Mouse (Mus musculus) skeletal muscle tissue, adult 2 months (tissue): ENCODE data around the gene Atp2c2.
A peak's percentile ranks its signal among the peaks of the same experiment; 100 is the strongest.

ENCODE experiments used
- DNase-seq: peaks from one replicate; pipeline ENCODE4 v3.0.0-alpha.2; 2012; ENCODE audit warnings: low read depth, low spot score

Gene Atp2c2

DNA sequence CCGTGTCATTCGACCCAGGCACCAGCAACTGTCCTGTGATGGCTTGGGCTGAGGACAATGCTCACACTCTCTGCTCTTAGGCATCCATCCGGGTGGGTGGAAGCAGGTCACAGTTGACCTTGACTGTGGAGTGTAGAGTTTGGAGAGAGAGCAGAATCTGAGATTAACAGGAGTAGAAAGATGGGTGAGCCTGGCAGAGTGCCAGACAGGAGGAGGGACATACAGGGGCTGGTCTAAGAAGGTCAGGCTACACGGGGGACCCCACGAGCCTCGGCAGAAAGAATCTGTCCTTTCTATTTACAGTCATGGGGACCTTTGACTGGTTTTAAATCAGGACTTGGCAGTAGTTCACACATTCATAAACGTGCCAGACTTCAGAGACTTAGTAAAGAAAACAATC is 3.2 kb downstream of the Atp2c2 start:
- DNase-seq, result no peak

DNA sequence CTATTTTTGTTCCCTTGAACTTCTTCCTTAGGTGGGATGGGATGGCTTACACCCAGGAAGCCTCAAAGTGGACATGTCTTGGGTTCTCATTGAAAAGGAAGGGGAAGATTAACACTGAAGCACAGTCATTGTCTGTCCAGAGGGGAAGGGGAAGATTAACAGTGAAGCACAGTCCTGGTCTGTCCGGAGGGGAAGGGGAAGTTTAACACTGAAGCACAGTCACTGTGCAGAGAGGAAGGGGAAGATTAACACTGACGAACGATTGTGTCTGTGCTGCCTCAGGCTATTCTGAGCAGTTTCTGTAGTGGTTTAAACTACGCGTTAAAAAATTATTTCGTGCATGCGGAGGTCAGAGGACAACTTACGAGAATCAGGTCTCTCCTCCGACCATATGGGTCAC is 7.3 kb downstream of the Atp2c2 start:
- no peak for DNase-seq

DNA sequence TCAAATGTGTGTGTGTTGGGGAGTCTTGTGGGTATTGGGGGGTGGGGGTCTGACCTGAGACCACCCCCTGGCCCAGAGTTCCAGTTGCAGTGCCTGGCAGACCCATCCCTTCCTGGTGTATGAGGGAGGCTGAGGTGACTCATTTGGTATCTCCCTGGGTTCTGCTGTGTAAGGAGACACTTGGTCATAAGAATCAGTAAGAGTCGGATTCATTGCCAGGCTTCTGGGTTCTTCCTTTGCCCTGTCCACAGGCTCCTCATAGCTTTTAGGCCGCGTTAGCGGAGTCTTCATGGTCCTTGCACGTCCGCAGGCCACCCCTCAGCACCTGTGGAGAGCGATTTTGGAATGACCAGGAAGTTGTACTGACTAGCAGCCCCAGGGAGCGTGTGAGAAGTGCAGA is 8.7 kb downstream of the Atp2c2 start:
- DNase-seq, result no peak

- DNase-seq, result peak; percentile 83
Observed at GRCm38 (mm10) chr8:119708878-119709702, 9.3 kb downstream of the Atp2c2 start.

DNA sequence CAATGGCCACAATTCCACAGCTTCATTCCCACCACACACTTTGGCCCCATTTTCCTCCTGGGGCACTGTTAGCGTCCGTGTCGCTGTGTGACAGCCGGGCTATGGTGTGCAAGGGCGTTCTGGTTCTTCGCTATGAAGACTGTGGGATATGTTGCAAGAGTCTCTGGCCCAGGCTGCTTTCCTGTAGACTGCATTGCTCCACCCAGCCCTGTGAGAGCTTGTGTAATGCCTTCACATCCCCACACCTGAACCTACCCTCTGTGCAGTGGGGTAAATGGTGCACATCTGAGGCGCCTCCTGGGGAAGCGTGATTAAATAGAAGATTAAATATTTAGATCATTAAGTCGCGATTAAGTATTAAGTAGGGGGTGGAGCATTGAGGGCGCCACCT is 9.9 kb downstream of the Atp2c2 start:
- DNase-seq, result no peak

DNA sequence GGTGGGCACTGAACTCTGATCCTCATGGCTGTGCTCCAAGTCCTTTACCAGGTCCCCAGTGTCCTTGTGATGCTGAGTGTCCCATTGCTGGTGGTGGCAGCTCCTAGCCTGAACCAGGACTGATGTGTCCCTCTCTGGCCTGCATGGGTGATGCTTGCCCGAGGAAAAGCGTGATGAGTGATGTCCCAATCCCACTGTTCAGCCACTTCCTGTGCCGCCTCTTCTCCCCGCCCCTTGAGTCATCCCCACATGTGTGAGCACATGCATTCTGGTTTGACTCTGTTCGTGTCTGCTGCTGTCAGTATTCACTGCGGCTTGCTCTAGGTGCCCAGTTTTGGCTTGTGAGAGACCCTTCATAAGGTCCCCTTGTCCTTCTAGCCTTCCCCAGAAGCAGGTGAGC is 12.4 kb downstream of the Atp2c2 start:
- peak; percentile 39 for DNase-seq

GRCm38 (mm10) chr8:119713421-119713820 is 13.6 kb downstream of the Atp2c2 start:
- DNase-seq, result no peak

- DNase-seq, result peak; percentile 56
Observed at GRCm38 (mm10) chr8:119715221-119715620, 15.4 kb downstream of the Atp2c2 start.

DNA sequence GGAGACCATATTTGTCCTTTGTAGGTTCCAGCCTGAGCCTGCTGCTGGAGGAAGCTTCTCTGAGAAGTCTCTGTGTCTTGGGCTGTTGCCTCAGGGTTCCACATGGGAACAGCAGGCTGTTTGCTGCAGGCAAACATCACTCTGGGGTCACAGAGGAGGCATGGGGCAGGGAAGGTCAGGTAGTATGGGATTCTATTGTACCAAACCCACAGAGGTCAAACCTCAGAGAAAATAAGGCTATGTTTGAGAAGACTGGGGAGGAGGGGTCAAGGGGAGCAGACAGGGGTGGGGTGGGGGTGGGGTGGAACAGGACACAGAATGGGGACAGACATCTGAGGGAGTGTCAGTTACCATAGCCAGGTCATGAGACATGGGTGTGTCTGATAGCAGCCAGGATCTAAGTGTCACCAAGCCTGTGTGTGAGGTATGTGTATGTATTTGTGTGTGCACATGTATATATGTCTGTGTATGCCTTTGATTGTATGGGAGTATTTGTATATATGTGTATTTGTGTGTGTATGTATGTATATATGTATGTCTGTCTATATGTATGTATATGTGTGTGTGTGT is 17.0 kb downstream of the Atp2c2 start:
- DNase-seq, result no peak

DNA sequence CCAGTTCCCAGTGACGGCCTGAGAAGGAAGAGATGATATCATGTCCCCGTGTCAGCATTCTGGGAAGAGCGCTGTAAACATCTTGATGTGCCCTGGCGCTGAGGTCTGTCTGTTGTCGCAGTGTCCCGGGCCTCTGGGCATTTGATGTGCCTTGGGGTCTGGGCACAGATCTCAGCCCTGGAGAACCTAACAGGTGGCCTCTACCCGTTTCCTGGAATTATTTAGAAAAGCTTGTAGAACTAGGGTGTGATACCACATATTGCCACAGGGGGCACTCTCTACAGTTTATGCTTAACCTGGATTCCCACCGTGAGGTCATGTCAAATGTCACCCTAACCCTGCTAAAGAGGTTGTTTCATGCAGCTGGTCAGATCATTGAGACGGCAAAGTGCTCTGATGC is 18.0 kb downstream of the Atp2c2 start:
- DNase-seq, result no peak

GRCm38 (mm10) chr8:119719011-119719501 is 19.2 kb downstream of the Atp2c2 start:
- DNase-seq, result no peak

DNA sequence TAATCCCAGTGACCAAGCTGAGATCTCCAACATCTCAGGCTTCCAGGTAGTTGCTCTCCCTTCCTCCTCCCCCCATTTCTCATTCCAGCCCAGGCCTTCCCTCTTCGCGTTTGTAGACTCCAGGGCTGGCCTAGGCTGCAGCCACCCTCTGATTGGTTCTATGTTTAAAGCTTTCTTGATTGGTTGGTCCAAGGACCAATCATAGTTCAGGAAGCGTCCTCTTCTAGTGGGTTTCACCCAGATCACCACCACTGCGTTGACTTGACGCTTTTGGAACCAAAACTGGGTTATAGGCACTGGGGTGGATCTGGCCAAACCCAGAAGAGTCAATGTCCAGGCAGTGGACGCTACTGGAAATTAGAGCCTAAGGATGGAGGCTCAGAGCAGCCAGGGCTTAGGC is 22.5 kb downstream of the Atp2c2 start:
- DNase-seq, result no peak

GRCm38 (mm10) chr8:119723676-119724075 is 23.9 kb downstream of the Atp2c2 start:
- DNase-seq, result no peak

- DNase-seq, result no peak
Observed at GRCm38 (mm10) chr8:119724596-119724995, 24.8 kb downstream of the Atp2c2 start.

DNA sequence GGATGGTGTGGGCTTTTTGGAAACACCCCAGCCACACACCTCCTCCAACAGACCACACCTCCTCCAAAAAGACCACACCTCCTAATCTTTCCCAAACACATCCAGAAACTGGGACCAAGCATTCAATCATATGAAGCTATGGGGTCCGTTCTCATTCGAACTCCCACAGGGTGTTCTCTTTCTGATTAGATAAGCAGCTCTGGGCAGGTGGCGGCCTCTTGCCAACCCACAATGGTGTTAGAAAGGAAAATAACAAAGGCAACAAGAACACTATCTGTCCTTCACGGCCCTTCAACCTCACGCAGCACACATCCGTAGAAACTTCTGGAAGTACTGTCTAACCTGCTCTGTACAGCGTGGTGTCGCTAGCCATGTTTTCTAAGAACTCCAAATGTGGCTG is 27.3 kb downstream of the Atp2c2 start:
- DNase-seq, result no peak

DNA sequence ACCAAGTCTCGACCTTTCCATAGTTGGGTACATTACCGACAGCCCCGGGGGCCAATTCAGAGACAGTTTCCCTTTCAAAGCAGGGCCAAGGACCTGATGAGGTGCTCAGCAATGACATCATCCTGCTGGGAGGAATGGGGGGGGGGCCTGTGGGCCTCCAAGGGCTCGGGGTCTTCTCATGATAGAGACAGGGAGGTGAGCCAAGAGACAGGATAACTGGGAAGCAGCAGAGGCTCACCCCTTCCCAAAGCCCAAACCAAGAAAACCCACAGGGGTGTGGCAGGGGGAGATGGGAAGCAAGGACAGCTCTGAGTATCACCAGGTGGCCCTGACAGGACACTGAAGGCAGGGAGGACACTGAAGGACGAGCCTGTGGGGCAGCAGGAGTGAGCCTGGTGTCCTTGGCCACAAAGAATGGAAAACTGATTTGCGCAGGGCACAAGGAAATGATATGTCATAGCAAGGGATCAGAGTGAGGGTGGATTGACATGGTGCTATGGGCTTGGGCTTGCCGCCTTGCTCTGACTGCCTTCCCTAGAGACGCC is 28.6 kb downstream of the Atp2c2 start:
- DNase-seq, result no peak

DNA sequence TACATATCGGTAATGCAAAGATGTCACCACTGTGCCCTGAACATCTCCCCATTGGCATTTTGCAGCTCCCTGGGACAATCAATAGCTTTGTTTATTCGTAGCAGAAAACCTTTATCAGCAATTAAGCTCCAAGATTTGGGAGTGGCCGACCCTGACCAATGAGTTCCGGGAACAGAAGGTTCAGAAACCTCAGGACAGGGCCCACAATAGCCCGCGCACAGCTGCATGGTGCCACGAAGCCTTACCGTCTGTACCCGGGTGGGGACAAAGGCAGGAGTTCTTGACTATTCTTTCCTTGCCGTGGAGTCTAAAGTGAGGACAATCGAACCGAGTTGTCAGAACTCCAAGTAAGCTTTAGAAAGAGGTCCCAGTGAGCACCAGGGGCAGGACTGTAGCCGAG is 32.3 kb downstream of the Atp2c2 start:
- no peak for DNase-seq

GRCm38 (mm10) chr8:119736348-119736917 is 36.6 kb downstream of the Atp2c2 start:
- DNase-seq, result no peak

DNA sequence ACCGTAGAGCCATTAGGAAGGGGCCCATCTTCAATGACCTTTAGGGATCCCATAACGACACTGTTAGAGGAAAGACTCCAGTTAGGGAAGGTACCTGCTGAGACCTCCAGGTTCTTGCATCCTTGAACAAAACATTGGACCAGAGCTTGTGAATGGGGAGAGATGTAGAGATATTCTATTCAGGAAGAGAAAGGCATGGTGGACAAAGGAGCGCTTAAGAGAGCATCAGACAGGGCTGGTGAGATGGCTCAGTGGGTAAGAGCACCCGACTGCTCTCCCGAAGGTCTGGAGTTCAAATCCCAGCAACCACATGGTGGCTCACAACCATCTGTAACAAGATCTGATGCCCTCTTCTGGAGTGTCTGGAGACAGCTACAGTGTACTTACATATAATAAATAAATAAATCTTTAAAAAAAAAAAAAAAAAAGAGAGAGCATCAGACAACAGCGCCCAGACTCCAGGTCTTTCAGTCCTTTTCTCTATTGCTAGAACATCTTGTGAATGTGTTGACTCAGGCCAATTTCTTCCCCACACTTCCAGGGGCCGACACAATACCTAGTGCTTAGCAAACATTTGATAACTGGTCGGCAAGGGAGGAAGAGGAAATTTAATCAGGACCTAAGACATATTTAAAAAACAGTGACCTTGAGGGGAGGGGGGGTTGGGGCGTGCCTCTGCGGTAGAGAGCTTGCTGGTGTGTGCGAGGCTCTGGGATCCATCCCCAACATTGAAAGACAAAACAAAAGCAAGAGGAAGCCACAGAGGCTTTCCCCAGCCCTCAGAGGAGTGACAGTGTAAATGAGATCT is 37.5 kb downstream of the Atp2c2 start:
- DNase-seq, result no peak

DNA sequence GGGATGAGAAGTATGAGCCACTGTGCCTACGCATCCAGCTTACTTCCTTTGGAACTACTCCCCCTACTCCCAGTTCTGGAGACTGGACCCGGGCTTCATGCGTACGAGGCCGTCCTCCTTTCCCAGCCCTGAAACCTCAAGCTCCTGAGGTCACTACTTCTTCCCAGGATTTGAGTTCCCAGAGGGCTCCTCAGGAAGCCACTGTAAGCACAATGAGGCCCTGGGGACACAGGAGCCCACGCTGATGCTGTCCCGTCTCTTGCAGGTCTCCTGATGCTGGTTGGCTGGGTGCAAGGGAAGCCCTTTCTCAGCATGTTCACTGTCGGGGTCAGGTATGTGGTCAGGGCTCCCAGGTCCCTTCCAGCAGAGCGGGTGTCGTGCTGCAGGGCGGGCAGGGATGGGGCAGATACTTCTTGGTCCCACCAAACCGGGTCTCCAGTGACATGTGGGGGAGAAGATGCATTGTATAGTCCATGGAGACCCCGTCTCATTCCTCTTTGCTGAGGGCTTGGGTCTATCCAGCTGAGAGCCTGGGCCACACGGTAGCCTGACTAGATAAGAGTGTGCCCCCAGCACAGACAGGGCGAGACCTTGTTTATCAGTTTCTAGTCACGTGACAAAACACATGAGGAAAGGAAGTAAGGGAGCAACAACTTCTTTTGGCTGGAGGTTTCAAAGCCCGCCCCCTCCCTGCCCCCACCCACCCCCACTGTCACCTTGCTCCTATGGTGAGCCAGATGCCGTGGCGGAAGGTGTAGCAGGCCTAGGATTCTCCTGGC is 38.5 kb downstream of the Atp2c2 start:
- no peak for DNase-seq

- no peak for DNase-seq
Observed at GRCm38 (mm10) chr8:119740634-119741033, 40.8 kb downstream of the Atp2c2 start.
